Mouse (Mus musculus) T-helper 17 cell (primary cell): Measurements from ENCODE around the gene Bves.
"Not testable (repeated sequence)": the region's sequence is repeated elsewhere in the genome, so short reads cannot be mapped to it uniquely, and the experiment has no call there.

Experiments used
- in situ Hi-C, 2 experiments: fragments of 300-600 bp; cut with MboI, MseI; formaldehyde crosslinking; loops; 1 replicate in 1 of 2; 2 replicates in 1 of 2; pipeline ENCODE4 v1.15.1; 2025; ENCODE audit warnings: high pct_unique_total_duplicates in 2 of 2

Gene Bves

DNA sequence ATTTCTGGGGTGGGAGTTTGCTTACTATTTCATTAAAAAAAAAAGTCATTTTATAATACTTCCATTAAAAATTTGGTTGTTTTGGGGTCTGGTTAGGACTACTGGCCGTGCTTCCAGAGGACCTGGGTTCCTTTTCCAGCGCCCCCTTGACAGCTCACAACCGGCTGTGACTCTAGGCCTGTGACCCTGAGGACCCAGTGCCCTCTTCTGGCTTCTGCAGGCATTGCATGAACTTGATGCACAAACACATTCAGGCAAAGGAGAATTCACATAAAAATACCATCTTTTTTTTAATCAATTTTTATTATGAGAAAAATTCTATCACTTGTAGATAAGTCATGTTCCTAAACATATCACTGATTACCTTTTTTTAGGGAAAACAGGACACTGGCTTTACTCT is 12.6 kb downstream of the Bves start:
- in situ Hi-C loops = not testable (repeated sequence)

DNA sequence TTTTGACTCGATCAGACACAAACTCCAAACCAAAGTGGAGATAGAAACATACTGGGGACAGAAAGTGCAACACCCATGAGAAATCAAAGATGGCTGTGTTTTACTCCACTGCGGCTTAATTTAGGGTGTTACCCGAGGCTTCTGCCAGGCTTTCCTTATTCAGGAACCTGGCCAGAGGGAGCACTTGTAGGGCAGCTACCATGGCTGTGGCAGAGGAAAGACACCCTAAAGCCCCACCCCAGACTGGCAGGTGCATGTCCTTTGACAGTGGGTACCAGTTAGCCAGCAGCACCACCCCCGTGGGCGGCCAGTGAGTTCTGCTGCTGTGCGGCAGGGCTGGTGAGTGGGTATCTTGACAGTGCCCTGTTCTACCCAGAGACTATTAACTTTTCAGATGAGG is 20.5 kb downstream of the Bves start:
- in situ Hi-C loops = loop anchor here in 1 of 2 experiments (25.0 kb wide), 1 partner anchor 1069 kb away; no protein-coding TSS in a partner anchor

DNA sequence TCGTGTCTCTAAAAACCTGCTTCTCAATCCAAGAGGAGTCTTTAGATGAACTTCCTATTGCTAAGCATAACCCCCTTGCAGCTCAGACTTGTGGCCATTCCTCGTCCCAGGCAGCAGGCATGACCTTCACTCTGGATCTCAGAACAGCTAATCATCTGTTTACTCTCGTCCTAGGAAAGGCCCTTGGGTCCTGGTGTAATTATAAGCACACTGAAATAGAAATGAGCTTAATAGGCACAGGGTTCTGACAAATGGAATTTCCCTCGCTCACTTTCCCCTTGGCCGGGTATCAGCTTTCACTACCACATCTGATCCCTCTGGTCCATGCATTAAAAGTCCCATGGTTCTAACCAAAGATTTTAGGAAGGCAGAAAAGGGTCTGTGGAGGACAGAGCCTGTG is 27.8 kb downstream of the Bves start:
- in situ Hi-C loops = loop anchor here in 1 of 2 experiments (25.0 kb wide), 1 partner anchor 1076 kb away; no protein-coding TSS in a partner anchor

DNA sequence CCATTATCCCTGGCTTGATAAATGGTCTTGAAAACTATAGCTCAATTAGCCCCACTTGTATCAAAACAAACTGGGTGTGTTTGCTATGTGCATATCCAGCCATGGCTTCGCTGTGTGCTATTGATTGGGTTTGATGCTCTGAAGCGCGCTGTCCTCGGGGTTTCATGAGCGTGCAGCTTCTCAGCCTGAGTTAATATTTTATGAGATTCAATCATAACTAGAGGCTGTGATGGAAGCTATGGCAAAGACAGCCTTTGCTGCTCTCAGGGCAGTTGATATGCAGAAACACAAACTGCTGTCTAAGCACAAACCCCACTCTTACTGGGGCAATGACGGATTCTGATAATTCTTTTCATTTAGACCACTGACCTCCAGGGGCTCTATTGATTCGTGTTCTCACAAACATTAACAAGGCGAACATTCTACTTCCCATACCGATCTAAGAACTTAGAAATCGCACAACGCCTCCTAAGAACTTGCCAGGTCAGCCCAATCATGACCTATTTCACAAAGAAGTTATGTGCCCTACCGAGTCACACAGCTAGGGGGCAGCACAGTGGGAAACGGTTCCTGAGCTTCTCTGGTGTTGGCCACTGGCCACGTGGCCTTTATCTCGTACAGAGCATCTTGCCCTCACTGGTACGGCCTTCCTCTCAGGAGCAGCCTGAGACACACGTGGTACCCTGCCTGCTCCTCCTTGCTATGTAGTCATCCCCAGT is 31.6 kb downstream of the Bves start:
- in situ Hi-C loops = loop anchor here (5.0 to 25.0 kb wide), 2 partner anchors 315 to 1080 kb away; no protein-coding TSS in a partner anchor

DNA sequence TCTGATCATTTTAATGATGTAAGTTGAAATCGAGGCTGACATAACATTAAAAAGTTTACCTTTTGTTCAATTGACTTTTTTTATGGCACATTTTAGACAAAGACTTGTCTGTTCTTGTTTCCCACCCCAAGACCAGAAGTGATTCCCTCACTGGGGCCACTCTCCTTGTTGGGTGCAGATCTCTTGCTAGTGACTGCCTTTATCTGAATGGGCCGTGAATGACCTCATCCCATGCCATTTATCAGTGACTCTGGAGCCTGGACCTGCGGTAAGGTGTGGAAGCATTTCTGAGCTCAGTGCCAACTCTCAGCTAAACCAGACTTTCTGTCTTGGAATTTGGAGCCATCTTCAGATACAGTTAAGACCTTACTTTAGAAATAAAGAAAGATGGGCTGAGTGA is 34.1 kb downstream of the Bves start:
- in situ Hi-C loops = loop anchor here (5.0 to 25.0 kb wide), 2 partner anchors 317 to 1082 kb away; no protein-coding TSS in a partner anchor

DNA sequence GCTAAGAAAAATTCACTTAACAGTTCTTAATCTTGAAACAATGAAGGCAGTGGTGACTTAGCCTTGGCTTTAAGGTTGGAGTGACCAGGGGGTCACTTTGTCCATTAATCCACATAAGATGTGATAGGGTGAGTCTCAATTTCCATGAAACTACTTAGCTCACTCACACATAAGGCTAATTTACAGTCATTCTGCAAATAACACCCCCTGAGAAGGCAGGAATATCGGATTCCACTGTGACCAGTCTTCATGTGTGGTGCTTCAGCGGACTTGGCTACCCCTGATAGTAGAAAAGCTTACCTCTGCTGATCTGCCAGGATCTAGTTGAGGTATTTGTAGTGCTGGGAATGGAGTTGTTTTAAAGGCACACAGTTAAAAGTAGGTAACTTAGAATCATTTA is 35.0 kb downstream of the Bves start:
- in situ Hi-C loops = loop anchor here in 1 of 2 experiments (5.0 to 25.0 kb wide), 2 partner anchors 318 to 1083 kb away; no protein-coding TSS in a partner anchor

DNA sequence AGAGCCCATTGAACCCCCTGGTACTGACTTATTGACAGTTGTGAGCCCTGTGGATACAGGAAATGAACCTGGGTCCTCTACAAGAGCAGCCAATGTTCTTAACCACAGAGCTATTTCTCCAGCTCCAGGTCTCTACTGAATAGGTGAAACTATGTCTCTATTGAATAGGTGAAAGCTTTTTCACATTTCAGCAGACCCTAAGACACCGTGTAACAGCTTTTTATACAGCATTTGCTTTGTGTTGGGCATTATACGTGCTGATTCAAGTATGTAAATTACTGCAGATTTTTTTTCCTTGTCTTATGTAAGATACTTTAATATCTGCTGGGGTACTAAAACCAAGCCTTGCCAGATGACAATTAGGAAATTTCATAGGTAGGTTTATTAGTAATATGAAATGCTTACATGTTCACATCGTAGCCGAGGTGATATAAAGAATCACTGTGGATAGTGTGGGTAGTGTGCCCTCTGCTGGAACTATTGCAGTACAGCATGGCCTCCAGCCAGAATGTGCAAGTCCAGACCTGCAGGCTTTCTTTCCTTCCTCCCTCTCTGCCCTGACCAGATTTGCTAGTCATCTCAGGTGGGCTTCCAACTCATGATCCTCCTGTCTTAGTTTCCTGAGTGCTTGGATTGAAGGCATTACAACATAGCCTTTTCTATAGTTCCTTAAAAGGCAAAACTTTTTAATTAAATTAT is 37.6 kb downstream of the Bves start:
- in situ Hi-C loops = loop anchor here in 1 of 2 experiments (5.0 to 25.0 kb wide), 2 partner anchors 321 to 1086 kb away; no protein-coding TSS in a partner anchor

DNA sequence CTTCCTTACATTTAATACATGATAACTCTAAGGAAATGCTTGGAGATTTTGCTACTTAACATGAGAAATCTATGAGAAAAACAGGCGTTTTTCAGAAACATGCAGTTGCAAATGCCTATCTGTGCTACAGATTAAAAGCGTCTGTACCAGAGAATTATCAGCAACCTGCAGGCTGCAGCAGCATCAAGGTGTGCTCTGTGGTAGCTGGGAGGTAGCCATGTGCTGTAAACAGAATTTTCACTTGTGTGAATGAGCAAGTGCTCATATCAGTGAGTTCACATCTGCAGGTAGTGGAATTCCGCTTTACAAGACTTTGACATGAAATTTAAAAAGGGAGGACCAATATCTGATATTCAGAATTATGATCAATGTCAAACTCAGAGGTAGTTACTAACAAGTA is 42.7 kb downstream of the Bves start:
- in situ Hi-C loops = no loop called here

DNA sequence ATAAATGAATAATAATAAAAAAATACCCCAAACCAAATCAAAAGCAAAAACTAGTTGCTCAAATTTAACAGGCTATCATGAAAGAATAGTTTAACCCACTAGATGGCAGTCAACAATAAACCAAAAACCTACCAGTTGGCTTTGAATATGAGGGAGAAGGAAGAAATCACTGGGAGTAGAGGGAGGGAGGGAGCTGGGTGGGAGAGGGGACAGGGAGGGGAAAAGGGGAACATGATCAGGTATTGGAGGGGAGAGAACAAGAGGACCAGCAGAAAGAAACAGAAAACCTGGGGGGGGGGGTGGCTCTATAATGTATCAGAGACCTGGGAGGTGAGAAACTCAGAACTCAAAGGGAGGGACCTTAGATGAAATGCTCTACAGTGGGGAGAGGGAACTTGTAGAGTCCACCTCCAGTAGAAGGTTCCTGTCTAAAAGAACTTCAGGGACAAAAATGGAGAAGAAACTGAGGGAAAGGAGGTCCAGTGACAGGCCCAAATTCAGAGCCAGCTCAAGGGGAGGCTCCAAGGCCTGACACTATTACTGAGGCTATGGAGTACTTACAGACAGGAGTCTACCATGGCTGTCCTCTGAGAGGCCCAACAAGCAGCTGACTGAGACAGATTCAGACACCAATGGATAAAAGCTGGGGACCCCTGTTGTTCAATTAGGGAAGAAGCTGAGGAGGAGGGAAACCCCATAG is 46.5 kb downstream of the Bves start:
- in situ Hi-C loops = loop anchor here (5.0 to 10.0 kb wide), 2 partner anchors 540 to 543 kb away; no protein-coding TSS in a partner anchor

DNA sequence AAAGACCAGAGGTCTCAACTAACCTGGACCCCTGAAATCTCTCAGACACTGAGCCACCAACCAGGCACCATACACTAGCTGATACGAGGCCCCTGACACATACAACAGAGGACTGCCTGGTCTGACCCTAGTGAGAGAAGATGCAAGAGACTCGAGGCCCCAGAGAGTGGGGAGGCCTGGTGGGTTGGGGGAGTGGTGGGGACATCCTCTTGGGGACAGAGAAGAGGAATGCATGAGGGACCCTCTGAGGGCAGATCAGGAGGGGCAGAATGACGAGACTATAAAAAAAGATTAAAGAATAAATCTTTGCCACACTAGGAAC is 47.0 kb downstream of the Bves start:
- in situ Hi-C loops = loop anchor here (5.0 to 10.0 kb wide), 2 partner anchors 540 to 542 kb away; no protein-coding TSS in a partner anchor

DNA sequence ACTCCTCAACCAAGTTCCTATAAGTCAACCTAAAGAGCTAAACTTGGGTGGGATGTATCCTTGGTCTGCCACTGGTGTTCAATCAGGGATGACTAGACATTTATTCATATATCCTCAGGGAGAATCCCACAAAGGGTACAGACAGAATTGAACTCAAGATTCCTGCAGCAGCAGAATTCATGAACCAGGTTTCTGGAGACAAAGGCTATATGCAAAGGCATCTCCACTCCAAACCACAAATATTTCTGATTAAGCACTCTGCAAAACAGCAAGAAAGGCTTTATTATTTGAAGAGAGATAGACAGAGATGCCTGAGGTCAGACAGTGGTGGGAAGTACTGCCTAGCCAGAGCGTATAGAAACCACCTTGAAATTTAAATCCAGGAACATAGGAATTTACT is 62.6 kb downstream of the Bves start:
- in situ Hi-C loops = no loop called here

DNA sequence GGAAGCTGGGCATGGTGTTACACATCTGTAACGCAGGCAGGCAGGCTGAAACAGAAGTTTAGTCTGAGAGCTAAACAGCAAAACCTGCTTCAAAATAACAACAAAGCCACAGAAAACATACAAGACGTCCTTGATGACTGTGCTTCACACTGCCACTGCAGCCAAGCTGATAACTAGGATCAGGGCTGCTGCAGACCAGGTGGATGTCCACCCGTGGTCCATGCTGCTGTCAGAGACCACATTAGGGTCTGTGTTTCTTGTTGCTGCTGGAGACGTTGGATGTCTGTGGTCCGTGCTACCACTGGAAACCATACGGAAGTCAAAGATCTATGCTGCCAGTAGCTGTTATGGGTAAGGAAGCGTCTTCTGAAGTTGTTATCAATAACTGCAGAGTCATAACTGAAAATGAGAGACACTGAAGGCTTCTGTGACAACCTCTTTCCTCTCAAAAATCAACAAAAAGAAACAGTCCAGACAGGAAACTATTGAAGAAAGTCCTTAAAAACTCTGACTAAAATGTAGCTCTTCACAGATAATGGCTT is 64.2 kb downstream of the Bves start:
- in situ Hi-C loops = no loop called here

DNA sequence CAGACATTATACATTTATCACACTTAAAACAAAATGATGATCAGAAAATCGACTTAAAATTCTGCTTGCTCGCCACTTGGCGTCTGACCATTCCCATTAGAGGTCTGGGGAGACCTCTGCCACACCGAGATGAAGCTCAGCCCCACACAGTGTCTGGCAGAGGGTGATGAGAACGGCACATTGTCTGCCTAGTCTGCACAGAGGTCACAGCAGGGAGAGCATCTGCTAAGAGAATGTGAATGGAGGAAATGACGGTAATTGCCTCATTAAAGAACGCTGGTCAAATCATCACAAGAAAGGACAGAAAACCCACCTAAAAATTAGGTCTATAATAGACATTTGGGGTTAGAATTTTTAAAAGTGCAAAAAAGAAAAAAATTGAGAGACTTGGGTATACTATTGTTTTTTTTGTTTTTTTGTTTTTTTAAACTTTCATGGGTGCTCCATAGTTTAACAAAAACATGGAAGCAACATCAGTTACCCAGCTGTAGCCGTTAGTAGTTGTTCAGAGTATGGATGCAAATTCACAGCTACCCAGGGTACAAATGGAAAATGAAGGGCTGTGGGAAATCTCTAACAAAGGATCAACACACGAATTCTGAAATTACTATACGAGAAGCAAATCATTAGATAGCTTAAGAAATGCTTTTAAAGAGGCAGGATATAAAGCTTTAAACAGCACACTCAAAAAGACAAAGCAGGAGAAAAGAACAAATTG is 75.2 kb downstream of the Bves start:
- in situ Hi-C loops = no loop called here

DNA sequence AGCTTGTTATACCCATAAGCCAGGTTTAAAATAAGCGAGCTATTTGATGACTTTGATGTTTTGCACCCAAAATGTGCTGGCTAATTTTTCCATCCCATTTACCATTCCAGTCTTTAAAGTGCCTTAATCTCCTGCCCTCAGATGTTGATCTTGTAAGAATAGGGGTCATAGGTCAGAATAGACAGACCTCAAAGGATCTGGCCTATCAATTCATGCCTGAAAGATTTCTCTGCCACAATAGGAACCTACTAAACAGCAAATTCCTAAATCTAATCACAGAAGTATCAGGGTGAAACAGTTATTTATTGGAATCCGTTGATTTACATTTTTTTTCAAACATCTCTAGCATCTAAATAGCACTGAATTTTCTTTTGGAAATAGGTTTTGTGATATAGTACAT is 76.2 kb downstream of the Bves start:
- in situ Hi-C loops = no loop called here

DNA sequence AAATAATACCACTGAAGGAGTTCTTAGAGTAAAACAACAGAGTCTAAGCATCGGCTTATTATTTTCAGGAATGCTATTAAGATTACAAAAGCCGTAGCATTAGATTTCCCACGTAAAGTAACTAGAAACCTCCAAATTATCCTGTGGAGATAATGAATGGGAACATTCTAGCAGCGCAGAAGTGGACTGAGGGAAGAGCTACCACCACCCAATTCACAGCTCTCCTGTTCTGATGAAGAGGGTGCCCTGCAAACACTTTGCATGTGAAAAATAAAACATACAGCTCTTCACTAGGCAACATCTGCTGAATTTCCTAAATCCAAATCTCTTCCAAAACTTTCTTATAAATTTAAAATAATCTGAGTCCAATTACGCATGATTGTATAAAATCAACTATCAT is 76.6 kb downstream of the Bves start:
- in situ Hi-C loops = no loop called here
